ENCODE assay signal across 23 mouse cellular contexts in the genomic region with DNA sequence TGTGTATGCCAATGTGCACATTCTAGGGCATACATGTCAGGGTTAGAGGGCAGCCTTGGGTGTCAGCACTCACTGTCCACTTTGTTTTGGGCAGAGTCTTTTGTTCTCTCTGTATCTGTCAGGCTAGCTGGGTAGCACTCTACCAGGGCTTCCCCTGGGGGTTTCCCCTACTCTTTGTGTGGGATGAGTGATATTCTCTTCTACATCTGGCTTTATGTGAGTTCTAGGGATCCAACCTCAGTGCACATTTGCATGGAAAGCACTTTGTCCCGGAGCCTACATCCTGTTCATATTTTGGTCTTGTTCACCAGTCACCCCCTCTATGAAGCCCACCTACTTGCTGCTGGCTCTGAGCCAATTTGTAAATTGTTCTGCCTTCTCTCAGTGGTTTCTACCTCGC. TPM values are rescaled to one million over a fixed set of nuclear protein-coding genes. Genes with fewer than 3 reads are reported as not detected.
DNase-seq lines count a peak whose midpoint lies in the region; ATAC-seq and TF ChIP-seq lines count a peak whose summit lies in the region.
"Had no signal": no experiment of that assay in that cellular context is flagged by ENCODE, and none has a peak within 500 bp of the region (broad histone marks: within the 10 kb centered on the region; RNA-seq: fewer than 3 reads in every experiment).

No protein-coding gene starts in this region.

- H3K27me3 ChIP-seq in forebrain, embryonic 10.5 days (ENCODE audit: poor library complexity, severe bottlenecking) = 0 out of 2 replicates have a peak, but pooled peaks cover 5% of the 10 kb centered on the region
- peaks cover 9% of the 10 kb centered on the region; the same call in 1 of the 2 replicates for H3K27me3 ChIP-seq in forebrain, embryonic 13.5 days
- no peaks in the 10 kb centered on the region for H3K27me3 ChIP-seq in lung, embryonic 16.5 days (ENCODE audit: control insufficient read depth, insufficient read depth, low read depth, low read length)
- H3K27me3 ChIP-seq in embryonic facial prominence, embryonic 12.5 days = no peaks in the 10 kb centered on the region
- H3K27me3 ChIP-seq in stomach, postnatal 0 days (ENCODE audit: control insufficient read depth, insufficient read depth, low read length) = no peaks in the 10 kb centered on the region
- H3K27me3 ChIP-seq: neural tube, embryonic 12.5 days had no signal

- TF ChIP-seq EP300 in stomach, postnatal 0 days (optimal IDR thresholded peaks at IDR 0.05) = no peak

- no peak overlapping the region for H3K27ac ChIP-seq in forebrain, embryonic 10.5 days
- no peak overlapping the region for H3K27ac ChIP-seq in forebrain, embryonic 13.5 days
- no peak overlapping the region for H3K27ac ChIP-seq in lung, embryonic 16.5 days (ENCODE audit: low read length)
- H3K27ac ChIP-seq in embryonic facial prominence, embryonic 12.5 days = 0 out of 2 replicates have a peak overlapping the region, but pooled peaks have one; percentile 11
- H3K27ac ChIP-seq in stomach, postnatal 0 days (replicated peaks) = no peak overlapping the region
- H3K27ac ChIP-seq: layer of hippocampus, adult 2 months; macrophage; midbrain, embryonic 10.5 days; neural tube, embryonic 12.5 days had no signal

- ATAC-seq in forebrain, embryonic 13.5 days = no peak
- no peak for ATAC-seq in lung, embryonic 16.5 days (ENCODE audit: low read depth)
- no peak for ATAC-seq in embryonic facial prominence, embryonic 12.5 days (ENCODE audit: insufficient number of reproducible peaks, insufficient read depth, low FRiP score, low TSS enrichment)
- ATAC-seq in stomach, postnatal 0 days (ENCODE audit: low FRiP score, low TSS enrichment) = no peak
- ATAC-seq: forebrain, postnatal 0 days had no signal

- intact Hi-C loops in left cerebral cortex, postnatal 10 days (cut with DNase I) = no loop called here

- no peak for TF ChIP-seq CTCF in lung, adult 2 months (IDR thresholded peaks at IDR 0.05; ENCODE audit: insufficient read depth, low read length)
- TF ChIP-seq CTCF in stomach, postnatal 0 days (IDR thresholded peaks at IDR 0.05; ENCODE audit: low read depth) = no peak

- 83% methylated on average over 2 of the region's 2 CpGs for WGBS in forebrain, embryonic 10.5 days
- WGBS in forebrain, embryonic 13.5 days = 80% methylated on average over 2 of the region's 2 CpGs
- WGBS in lung, embryonic 16.5 days = 37% methylated on average over 2 of the region's 2 CpGs
- 73% methylated on average over 2 of the region's 2 CpGs for WGBS in lung, adult 2 months
- 40% methylated on average over 2 of the region's 2 CpGs for WGBS in embryonic facial prominence, embryonic 12.5 days
- WGBS in stomach, postnatal 0 days = 64% methylated on average over 2 of the region's 2 CpGs

- TF ChIP-seq POLR2A in lung, adult 2 months (IDR thresholded peaks at IDR 0.05; ENCODE audit: borderline replicate concordance, extremely low read depth, low read depth, low read length) = no peak

- H3K36me3 ChIP-seq in forebrain, embryonic 10.5 days (replicated peaks) = no peaks in the 10 kb centered on the region
- H3K36me3 ChIP-seq in forebrain, embryonic 13.5 days (ENCODE audit: poor library complexity, severe bottlenecking) = no peaks in the 10 kb centered on the region
- H3K36me3 ChIP-seq in lung, embryonic 16.5 days (ENCODE audit: control insufficient read depth, insufficient read depth, low read length) = no peaks in the 10 kb centered on the region
- H3K36me3 ChIP-seq in embryonic facial prominence, embryonic 12.5 days = no peaks in the 10 kb centered on the region
- H3K36me3 ChIP-seq in stomach, postnatal 0 days (ENCODE audit: control insufficient read depth, insufficient read depth, low read length) = no peaks in the 10 kb centered on the region
- H3K36me3 ChIP-seq: midbrain, embryonic 10.5 days; neural tube, embryonic 12.5 days had no signal

- H3K4me2 ChIP-seq in forebrain, embryonic 13.5 days = no peak overlapping the region
- H3K4me2 ChIP-seq in lung, embryonic 16.5 days (ENCODE audit: low read depth, low read length) = no peak overlapping the region
- H3K4me2 ChIP-seq in embryonic facial prominence, embryonic 12.5 days (replicated peaks) = no peak overlapping the region
- H3K4me2 ChIP-seq in stomach, postnatal 0 days (replicated peaks; ENCODE audit: low read depth) = no peak overlapping the region
- H3K4me2 ChIP-seq: neural tube, embryonic 12.5 days had no signal

- no peaks in the 10 kb centered on the region for H3K9me3 ChIP-seq in forebrain, embryonic 10.5 days
- 0 out of 2 replicates have a peak, but pooled peaks cover 2% of the 10 kb centered on the region for H3K9me3 ChIP-seq in forebrain, embryonic 13.5 days (replicated peaks)
- no peaks in the 10 kb centered on the region; the same call in 1 of the 2 replicates for H3K9me3 ChIP-seq in lung, embryonic 16.5 days (ENCODE audit: control insufficient read depth, low read length)
- no peaks in the 10 kb centered on the region for H3K9me3 ChIP-seq in embryonic facial prominence, embryonic 12.5 days
- no peaks in the 10 kb centered on the region for H3K9me3 ChIP-seq in stomach, postnatal 0 days (ENCODE audit: control insufficient read depth, low read length)
- H3K9me3 ChIP-seq: midbrain, embryonic 10.5 days; neural tube, embryonic 12.5 days had no signal

- no peak overlapping the region for H3K9ac ChIP-seq in forebrain, embryonic 13.5 days
- 0 out of 2 replicates have a peak overlapping the region, but pooled peaks have one; percentile 15 for H3K9ac ChIP-seq in lung, embryonic 16.5 days (ENCODE audit: low read length)
- H3K9ac ChIP-seq in embryonic facial prominence, embryonic 12.5 days = no peak overlapping the region
- no peak overlapping the region for H3K9ac ChIP-seq in stomach, postnatal 0 days (ENCODE audit: low read length)
- H3K9ac ChIP-seq: forebrain, postnatal 0 days; neural tube, embryonic 12.5 days had no signal

- H3K4me3 ChIP-seq in forebrain, embryonic 10.5 days = no peak overlapping the region
- no peak overlapping the region for H3K4me3 ChIP-seq in forebrain, embryonic 13.5 days
- no peak overlapping the region for H3K4me3 ChIP-seq in lung, embryonic 16.5 days (ENCODE audit: low read length)
- H3K4me3 ChIP-seq in lung, adult 2 months (replicated peaks; ENCODE audit: extremely low read depth, low read depth, low read length) = no peak overlapping the region
- no peak overlapping the region for H3K4me3 ChIP-seq in embryonic facial prominence, embryonic 12.5 days
- H3K4me3 ChIP-seq in stomach, postnatal 0 days (ENCODE audit: low read depth, low read length) = no peak overlapping the region
- H3K4me3 ChIP-seq: erythroblast, embryonic 14.5 days; layer of hippocampus, adult 2 months; midbrain, embryonic 10.5 days; neural tube, embryonic 12.5 days had no signal

- H3K4me1 ChIP-seq in forebrain, embryonic 10.5 days = peaks cover 34% of the 10 kb centered on the region
- 0 out of 2 replicates have a peak, but pooled peaks cover 4% of the 10 kb centered on the region for H3K4me1 ChIP-seq in forebrain, embryonic 13.5 days
- peaks cover 30% of the 10 kb centered on the region for H3K4me1 ChIP-seq in lung, embryonic 16.5 days (replicated peaks; ENCODE audit: control insufficient read depth, insufficient read depth, low read length)
- peaks cover 6% of the 10 kb centered on the region for H3K4me1 ChIP-seq in lung, adult 2 months (ENCODE audit: control insufficient read depth, insufficient read depth, low read length)
- H3K4me1 ChIP-seq in embryonic facial prominence, embryonic 12.5 days = peaks cover 43% of the 10 kb centered on the region
- peaks cover 9% of the 10 kb centered on the region for H3K4me1 ChIP-seq in stomach, postnatal 0 days (replicated peaks; ENCODE audit: control insufficient read depth, insufficient read depth)

- DNase-seq in forebrain, embryonic 10.5 days (ENCODE audit: extremely low spot score, low spot score) = peak; percentile 7
- DNase-seq in lung, adult 2 months = no peak
- peak; percentile 9 for DNase-seq in stomach, postnatal 0 days (ENCODE audit: low spot score)
- DNase-seq in urinary bladder, postnatal 25 days (ENCODE audit: low spot score) = no peak
- DNase-seq in left cerebral cortex, postnatal 10 days (ENCODE audit: extremely low spot score in 1 of 2, low spot score in 2 of 2) = no peak
- DNase-seq: adrenal gland, adult 2 months; cerebellum, adult 8-10 months; forebrain, postnatal 0 days; kidney, adult 2 months; kidney, postnatal 14 days; liver; lung, adult 18-20 months; right cerebral cortex, postnatal 14 days; spleen, adult 18-20 months; thymus, postnatal 14 days had no signal

RNA-seq across cellular contexts. Expression of a gene that starts 49.3 kb away (rescaled TPM):
- 62.5 and 69.4 TPM in 2 replicates for polyA plus RNA-seq in forebrain, embryonic 10.5 days (2016; fragmentation: Nextera tagmentation; extraction: Ambion mirVana)
- 43.1 and 47.7 TPM in 2 replicates for polyA plus RNA-seq in forebrain, embryonic 13.5 days (2015; fragmentation: Nextera tagmentation; extraction: Ambion mirVana)
- 46.6 and 48.6 TPM in 2 replicates for polyA plus RNA-seq in lung, embryonic 16.5 days (2015; fragmentation: Nextera tagmentation; extraction: Ambion mirVana)
- 1.6 and 1.9 TPM in 2 replicates for polyA plus RNA-seq in lung, adult 2 months (2012; rRNA removed)
- 57.9 and 60.8 TPM in 2 replicates for polyA plus RNA-seq in embryonic facial prominence, embryonic 12.5 days (2016; fragmentation: Nextera tagmentation; extraction: Ambion mirVana)
- polyA plus RNA-seq in stomach, postnatal 0 days (2015; fragmentation: Nextera tagmentation; extraction: Ambion mirVana) = 7.4 and 8.0 TPM in 2 replicates
- total RNA-seq in left cerebral cortex, postnatal 10 days (2021) = 10 to 100 TPM; 14.0 to 15.9 TPM

Comparison
In these comparisons a context has a peak if more than half of its experiments do, and no peak if none do; other contexts are left out.
1. DNase-seq: peak in forebrain, embryonic 10.5 days (single experiment) and stomach, postnatal 0 days (single experiment); none in lung, adult 2 months (single experiment), urinary bladder, postnatal 25 days (single experiment) and left cerebral cortex, postnatal 10 days (0 of 2).